Mouse (Mus musculus): Measurements from ENCODE around the gene Lum. TPM values are rescaled to one million over a fixed set of nuclear protein-coding genes. Genes with fewer than 3 reads are reported as not detected.
A peak's percentile ranks its signal among the peaks of the same experiment; 100 is the strongest.

Gene Lum
- 10 to 100 TPM; 19.3 to 41.2 TPM for total RNA-seq (2021)
- long read RNA-seq, experiment 1, transcript Lum-201 (3 exons, 2,448 nt): major isoform, 36 of 36 reads
- long read RNA-seq, experiment 1, partial matches to known transcripts: 0 of 36 reads
- long read RNA-seq, experiment 1, other reads (novel, unspliced or antisense): 0 of 36 reads
- long read RNA-seq, experiment 2, transcript Lum-201 (3 exons, 2,448 nt): major isoform, 43 of 46 reads
- long read RNA-seq, experiment 2, partial matches to known transcripts: 1 of 46 reads
- long read RNA-seq, experiment 2, other reads (novel, unspliced or antisense): 2 of 46 reads

DNA sequence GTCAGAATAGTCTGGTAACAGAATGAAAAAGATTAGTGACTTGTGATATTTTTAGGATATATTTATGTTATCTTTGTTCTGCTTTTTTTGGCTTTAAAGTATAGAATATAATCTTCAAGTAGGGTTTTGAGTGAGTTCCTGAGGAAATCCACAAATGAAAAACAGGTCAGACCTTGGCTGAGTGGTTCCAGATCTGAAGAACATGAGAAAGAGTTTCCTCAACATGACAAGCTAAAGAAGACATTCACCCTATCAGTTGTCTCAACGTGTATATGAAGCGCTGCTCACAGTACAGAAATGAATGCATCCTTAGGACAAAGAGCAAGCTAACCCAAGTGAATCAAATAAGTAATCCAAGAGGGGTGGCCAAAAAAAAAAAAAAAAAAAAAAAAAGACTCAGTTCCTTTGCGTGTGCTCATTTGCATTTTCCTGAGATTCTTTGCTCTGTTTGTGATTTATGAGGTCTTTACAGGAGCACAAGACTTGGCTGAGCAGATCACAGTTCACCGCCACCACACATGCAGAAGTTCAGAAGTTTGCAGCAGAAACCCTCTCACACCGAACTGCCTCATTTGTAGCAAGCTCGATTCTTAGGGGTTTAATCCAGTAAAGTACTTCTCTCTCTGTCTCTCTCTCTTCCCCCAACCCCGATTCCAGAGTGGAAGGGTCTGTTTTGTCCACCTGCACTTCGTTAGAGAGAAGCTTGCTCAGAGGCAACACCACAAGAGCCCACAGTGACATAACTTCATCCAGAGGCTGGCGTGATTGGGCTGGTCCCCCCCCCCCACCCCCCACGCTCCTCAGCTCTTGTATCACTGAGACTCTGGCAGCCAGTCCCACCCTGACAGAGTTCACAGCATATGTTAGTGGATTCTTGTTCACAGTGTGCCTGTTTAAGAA, at the start of gene Lum:
Gene Lum (plus strand): TSS at position 172 of the 900 bp plus-strand sequence.
- peak; percentile 14 for DNase-seq

GRCm38 (mm10) chr10:97523366-97523765, 41.6 kb upstream of the Lum start:
- no peak for DNase-seq

DNA sequence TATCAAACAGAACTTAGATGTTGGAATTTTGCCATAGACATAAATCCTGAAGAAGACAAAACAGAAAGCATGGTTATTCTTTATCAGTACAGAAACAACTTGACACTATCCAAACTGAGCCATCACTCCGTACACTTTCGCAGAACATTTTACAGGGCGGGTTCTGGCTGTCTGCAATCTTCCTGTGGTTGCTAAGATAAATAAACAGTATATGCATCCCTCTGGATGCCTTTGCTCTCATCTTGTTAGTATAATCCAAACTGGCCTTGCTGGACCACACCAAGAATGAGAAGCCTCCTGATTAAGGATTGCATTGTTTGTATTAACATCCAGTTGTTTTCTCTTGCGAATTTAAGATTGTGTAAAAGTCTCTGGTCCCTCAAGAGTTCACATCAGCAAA, 29.2 kb upstream of the Lum start:
- DNase-seq: no peak

DNA sequence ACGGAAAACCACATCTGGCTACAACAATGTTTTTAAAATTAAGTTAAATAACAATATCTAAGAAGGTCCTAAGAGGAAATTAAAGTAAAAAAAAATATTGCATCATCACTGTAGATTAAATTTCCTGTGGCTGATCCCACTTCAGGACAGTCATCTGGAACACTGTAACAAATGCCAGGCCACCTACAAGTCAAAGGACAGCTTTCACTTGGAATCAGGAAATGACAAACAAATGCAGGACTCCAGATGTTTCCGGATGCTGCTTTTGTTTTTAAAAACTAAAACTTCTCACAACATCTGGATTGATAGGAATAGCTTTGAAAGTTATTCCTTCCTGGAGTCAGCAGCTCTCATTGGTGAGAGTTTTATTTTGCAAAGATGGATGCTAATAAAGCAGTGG, 28.0 kb upstream of the Lum start:
- peak; percentile 9 for DNase-seq

DNA sequence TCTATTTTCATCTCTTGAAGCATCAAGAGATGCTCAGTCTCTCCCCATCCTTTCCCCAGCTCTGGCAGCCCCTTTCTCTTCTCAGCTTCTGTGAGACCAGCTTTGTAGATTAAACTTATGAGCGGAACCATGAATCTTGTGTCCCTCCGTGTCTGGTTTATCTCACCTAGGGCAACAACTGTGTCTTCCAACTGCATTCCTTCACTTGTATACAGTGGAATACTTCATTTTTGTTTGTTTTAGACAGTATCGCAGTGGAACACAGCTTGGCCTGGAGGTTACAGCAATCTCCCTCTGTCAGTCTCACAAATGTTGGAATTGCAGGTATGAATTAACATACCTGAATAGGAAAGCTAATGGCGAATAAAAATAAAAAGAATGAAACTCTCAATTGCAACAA, 26.7 kb upstream of the Lum start:
- no peak for DNase-seq

DNA sequence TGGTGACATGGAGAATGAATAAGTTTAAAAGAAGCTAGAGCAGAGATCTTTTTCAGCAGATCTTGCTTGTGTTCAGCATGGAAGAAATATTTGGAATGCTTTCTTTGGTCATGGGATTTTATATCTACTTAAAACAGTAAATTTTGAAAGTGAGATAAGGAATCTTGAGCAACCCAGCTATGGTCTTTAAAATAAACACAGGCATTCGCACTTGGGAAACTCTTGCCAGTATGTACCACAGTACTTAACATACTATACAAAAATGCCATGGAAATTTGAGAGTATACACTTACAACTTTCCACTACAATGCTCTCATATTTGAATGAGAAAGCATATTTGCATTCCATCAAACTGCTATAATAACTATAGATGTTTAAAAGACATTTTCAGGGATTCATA, 17.2 kb upstream of the Lum start:
- DNase-seq: no peak

GRCm38 (mm10) chr10:97567489-97568135, 2.7 kb downstream of the Lum start:
- no peak for DNase-seq

DNA sequence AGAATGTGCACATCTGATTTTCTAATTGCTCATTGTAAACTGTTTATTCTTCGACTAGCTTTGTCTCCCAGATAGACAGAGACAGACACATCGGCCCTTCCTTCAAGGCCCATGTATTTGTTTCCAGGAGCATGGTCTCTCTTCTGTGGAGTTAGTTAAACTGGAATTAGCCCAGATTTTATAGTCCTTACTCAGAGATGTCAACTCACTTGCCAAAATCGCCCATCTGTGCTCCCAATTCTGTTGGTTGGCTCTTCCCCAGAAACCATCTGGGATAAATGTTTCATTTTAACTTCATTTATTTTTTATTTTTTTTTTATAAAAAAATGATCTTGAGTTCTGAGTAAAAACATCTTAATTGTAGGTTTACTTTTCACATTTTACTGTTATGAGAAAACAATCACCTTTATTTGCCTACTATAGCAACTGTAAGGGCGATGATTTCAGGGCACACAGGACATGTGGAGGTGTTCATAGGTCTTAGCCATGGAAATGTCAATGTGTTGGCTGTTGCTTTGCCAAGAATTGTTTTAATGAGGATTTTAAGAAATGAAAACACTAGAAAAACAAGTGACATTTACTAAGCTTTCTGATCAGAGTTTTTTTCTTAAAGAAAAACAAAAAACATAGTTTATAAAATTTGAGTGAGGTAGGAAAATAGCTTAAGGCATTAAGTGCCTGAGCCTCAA, 17.8 kb downstream of the Lum start:
- no peak for DNase-seq

GRCm38 (mm10) chr10:97584176-97584575, 19.2 kb downstream of the Lum start:
- DNase-seq: no peak

- DNase-seq: peak; percentile 6
Observed at GRCm38 (mm10) chr10:97587159-97587558, 22.2 kb downstream of the Lum start.

DNA sequence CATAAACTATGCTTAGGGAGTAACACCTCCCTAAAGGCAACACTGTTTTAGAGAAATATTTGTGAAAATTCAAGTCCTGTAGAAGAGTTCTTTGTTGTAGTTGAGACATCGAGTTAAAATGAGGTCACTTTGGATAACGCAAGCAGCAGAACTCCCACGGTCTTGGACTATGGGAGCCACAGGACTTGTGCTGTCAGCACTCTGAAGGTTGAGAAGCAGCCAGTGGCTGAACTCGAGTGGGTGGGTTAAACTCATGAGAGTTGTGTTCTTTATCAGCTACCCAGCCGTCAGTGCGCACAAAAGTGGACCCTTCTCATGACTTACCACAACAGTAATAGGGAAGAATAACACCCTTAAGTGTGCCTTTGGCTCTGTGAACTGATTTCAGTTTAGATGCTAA, 24.6 kb downstream of the Lum start:
- no peak for DNase-seq

DNA sequence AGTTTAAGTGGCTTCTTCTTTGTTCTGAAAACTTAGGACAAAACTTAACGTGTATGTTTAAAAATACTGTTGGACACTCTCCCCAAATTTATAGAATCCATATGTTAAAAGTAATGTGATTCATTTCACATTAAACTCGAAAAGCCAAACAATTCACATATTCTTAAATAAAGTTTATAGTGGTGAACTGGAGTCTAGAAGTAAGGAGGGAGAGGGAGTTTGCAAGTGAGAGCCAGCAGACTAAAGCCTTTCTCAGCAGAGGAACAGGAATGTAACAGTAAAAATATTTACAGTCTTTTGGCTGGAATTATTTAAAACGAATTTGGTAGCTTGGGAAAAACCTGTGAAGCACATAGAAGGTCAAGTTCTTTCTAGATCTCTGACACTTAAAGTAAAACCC, 26.1 kb downstream of the Lum start:
- DNase-seq: no peak

DNA sequence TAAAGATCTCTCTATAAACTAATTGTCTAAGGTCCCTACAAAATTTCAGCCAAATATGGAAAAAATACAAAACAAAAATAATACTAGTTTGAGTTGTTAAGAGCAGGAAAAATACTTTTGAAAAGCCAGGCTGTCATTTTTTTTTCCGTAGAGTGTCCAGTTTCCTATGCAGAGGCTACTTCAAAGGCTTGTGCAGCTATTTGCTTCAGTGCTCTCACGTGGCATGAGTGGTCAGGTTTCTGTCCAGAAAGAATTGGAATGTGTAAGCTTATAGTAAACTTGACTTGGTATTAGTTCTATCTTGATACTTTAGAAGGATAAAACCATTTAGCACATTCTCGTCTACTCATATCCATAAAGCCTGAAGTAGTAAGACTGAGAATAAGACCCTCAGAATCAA, 26.8 kb downstream of the Lum start:
- DNase-seq: no peak

DNA sequence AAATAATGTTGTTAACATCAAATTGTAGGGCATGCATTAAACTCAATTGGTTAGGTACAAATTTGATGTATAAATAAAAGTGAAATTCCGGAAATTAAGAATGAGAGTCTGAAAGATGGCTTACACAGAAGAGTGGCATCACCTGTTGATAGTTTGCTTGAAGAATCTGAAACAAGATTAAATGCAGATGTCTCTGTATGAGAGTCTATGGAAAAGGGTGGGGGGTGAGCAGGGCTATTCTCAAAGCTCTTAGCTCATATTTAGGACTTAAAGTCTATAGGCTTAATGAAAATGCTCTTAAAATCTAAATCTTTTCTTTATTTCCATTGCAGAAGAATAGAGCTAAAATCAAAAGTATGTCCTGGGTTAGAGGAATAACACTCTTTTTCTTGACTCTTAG, 30.8 kb downstream of the Lum start:
- DNase-seq: no peak

DNA sequence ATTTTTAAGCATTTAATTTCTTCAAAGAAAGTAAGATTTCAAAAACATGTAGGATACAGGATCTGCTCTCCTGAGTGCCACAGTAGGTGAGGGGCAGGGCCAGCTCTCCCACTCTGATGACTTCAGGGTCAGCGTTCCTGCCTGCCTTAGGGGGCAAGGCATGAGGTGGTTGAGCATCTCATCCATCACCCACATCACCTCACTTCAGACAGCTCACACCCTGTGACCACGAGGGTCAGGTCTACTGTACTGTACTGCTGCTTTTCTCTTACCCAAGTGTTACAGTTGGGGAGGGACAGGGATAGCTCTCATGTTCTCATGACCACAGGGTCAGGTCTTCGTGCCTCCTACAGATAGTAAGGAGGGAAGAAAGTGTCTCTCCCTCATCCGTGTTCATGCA, 36.8 kb downstream of the Lum start:
- DNase-seq: no peak

GRCm38 (mm10) chr10:97603256-97603655, 38.3 kb downstream of the Lum start:
- DNase-seq: no peak

- DNase-seq: no peak
Observed at GRCm38 (mm10) chr10:97606579-97606978, 41.7 kb downstream of the Lum start, which contains the start of gene Kera. TSS of gene Kera (plus strand) at chr10:97606879.

Other genes with a start within 250 kb of the Lum start
- 100 to 1,000 TPM; 257 to 303 TPM for gene Dcn, start 85.5 kb upstream of the Lum start, total RNA-seq (2021)
- gene Kera, start 41.8 kb downstream of the Lum start, total RNA-seq (2021): 10 to 100 TPM in 1 of 2 experiments, 1 to 10 TPM in 1; 7.1 to 20.7 TPM
- under 1 TPM in 1 of 2 experiments, not detected in 1; 0.16 TPM for gene Epyc, start 78.9 kb downstream of the Lum start, total RNA-seq (2021)
- gene Ccer1, start 127.9 kb downstream of the Lum start, total RNA-seq (2021): not detected
- not detected for gene C030005K15Rik, start 161.6 kb downstream of the Lum start, total RNA-seq (2021)

Measured in gastrocnemius, postnatal 25 days (tissue).